Mouse (Mus musculus): Measurements from ENCODE around the gene Gsap.
"Not testable (repeated sequence)": the region's sequence is repeated elsewhere in the genome, so short reads cannot be mapped to it uniquely, and the experiment has no call there.

The Gsap gene

GRCm38 (mm10) chr5:21179496-21179895 is 6.6 kb upstream of the Gsap start:
- DNase-seq (ENCODE audit: low spot score in 2 of 2): no peak

GRCm38 (mm10) chr5:21183046-21183445 is 3.0 kb upstream of the Gsap start:
- DNase-seq (ENCODE audit: low spot score in 2 of 2): not testable (repeated sequence)

GRCm38 (mm10) chr5:21186821-21187220 is 766 bp downstream of the Gsap start:
- no peak for DNase-seq (ENCODE audit: low spot score in 2 of 2)

- DNase-seq (ENCODE audit: low spot score in 2 of 2): no peak
These were observed 2.4 kb downstream of the Gsap start for GRCm38 (mm10) chr5:21188435-21188834.

GRCm38 (mm10) chr5:21189036-21189435 is 3.0 kb downstream of the Gsap start:
- no peak for DNase-seq (ENCODE audit: low spot score in 2 of 2)

- no peak for DNase-seq (ENCODE audit: low spot score in 2 of 2)
These were observed 3.4 kb downstream of the Gsap start for GRCm38 (mm10) chr5:21189460-21189859.

- no peak for DNase-seq (ENCODE audit: low spot score in 2 of 2)
These were observed 17.4 kb downstream of the Gsap start for GRCm38 (mm10) chr5:21203504-21203903.

GRCm38 (mm10) chr5:21204157-21204556 is 18.1 kb downstream of the Gsap start:
- DNase-seq (ENCODE audit: low spot score in 2 of 2): no peak

GRCm38 (mm10) chr5:21206014-21206413 is 20.0 kb downstream of the Gsap start:
- no peak for DNase-seq (ENCODE audit: low spot score in 2 of 2)

GRCm38 (mm10) chr5:21211406-21211805 is 25.4 kb downstream of the Gsap start:
- DNase-seq (ENCODE audit: low spot score in 2 of 2): no peak

- DNase-seq (ENCODE audit: low spot score in 2 of 2): no peak
These were observed 26.9 kb downstream of the Gsap start for GRCm38 (mm10) chr5:21212933-21213332.

GRCm38 (mm10) chr5:21213801-21214200 is 27.7 kb downstream of the Gsap start:
- no peak for DNase-seq (ENCODE audit: low spot score in 2 of 2)

GRCm38 (mm10) chr5:21217453-21218294 is 31.6 kb downstream of the Gsap start:
- DNase-seq (ENCODE audit: low spot score in 2 of 2): no peak

- DNase-seq (ENCODE audit: low spot score in 2 of 2): no peak
These were observed 46.8 kb downstream of the Gsap start for GRCm38 (mm10) chr5:21232876-21233275.

- no peak for DNase-seq (ENCODE audit: low spot score in 2 of 2)
These were observed 58.5 kb downstream of the Gsap start for GRCm38 (mm10) chr5:21244575-21244974.

- DNase-seq (ENCODE audit: low spot score in 2 of 2): no peak
These were observed 59.2 kb downstream of the Gsap start for GRCm38 (mm10) chr5:21245241-21245640.

- no peak for DNase-seq (ENCODE audit: low spot score in 2 of 2)
These were observed 60.7 kb downstream of the Gsap start for GRCm38 (mm10) chr5:21246794-21247193.

- peak; percentile 40 to 41 for DNase-seq (ENCODE audit: low spot score in 2 of 2)
These were observed 61.9 kb downstream of the Gsap start for GRCm38 (mm10) chr5:21247916-21248315.

GRCm38 (mm10) chr5:21248834-21249233 is 62.8 kb downstream of the Gsap start:
- no peak for DNase-seq (ENCODE audit: low spot score in 2 of 2)

- DNase-seq (ENCODE audit: low spot score in 2 of 2): no peak
These were observed 68.9 kb downstream of the Gsap start for GRCm38 (mm10) chr5:21254731-21255525.

- no peak for DNase-seq (ENCODE audit: low spot score in 2 of 2)
These were observed 69.6 kb downstream of the Gsap start for GRCm38 (mm10) chr5:21255551-21256132.

GRCm38 (mm10) chr5:21257126-21257525 is 71.1 kb downstream of the Gsap start:
- no peak for DNase-seq (ENCODE audit: low spot score in 2 of 2)
